Mouse (Mus musculus) cerebellum, postnatal 36 days (tissue): Measurements from ENCODE around the gene Cdk6.
"Not testable (repeated sequence)": the region's sequence is repeated elsewhere in the genome, so short reads cannot be mapped to it uniquely, and the experiment has no call there.

Experiments
- DNase-seq, 2 experiments: peaks; one replicate each; pipeline ENCODE4 v3.0.0; 2021 to 2022; ENCODE audit warnings: mixed read lengths in 2 of 2

Cdk6 gene

DNA sequence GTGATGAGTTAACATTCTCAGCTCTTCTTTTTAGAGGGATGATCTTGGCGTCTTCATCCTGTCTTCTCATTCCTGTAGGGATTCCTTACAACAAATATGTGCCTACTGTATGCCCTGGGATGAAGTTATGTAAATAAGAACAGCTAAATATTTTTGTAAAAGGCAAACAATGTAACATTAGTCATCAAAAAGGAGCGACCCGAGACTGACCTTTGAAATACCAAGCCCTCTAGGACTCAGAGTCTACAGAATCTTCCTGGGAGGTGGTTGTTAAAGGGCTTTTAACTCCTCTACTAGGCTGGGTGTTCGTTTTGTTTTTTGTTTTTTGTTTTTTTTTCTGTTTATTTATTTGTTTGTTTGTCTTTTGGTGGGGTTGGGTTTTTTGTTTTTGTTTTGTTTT lies 4.3 kb downstream of the Cdk6 start:
- DNase-seq, result not testable (repeated sequence)

DNA sequence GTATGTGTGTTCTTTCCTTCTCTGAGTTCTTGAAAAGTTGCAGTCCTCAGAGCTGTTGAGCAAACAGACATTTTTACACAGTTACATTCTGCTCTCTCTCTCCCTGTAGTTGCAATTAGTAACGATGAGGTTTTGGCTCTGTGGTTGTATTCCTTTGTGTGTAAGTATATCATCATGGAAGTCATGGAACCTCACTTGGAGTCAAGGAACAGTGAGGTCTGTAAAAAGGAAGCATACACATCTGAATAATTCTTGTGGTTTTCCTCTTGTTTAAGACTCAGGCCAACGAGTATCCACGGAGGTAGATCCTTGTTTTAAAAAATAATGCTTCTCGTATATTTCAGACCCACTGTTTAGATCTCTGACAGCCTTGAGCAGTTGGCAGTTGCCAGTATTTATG lies 8.1 kb downstream of the Cdk6 start:
- DNase-seq, result not testable (repeated sequence)

DNA sequence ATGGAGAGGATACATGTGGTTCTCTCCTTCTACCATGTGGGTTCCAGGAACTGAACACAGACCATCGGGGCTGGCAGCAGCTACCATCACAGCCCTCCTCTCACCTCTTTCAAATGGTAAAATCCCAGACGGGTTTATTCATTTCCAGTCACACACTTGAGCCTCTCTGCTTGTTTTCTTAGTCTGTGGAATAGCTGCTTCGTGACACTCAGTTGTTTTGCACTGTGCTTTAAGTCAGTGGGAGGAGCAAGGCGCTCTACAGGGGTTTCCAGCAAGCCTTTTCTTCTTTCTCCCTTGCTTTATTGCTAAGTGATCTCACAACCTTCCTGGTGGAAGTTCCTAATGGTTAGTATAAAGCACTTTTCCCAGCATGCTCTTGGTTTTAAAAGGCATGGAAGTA lies 10.6 kb downstream of the Cdk6 start:
- not testable (repeated sequence) for DNase-seq

DNA sequence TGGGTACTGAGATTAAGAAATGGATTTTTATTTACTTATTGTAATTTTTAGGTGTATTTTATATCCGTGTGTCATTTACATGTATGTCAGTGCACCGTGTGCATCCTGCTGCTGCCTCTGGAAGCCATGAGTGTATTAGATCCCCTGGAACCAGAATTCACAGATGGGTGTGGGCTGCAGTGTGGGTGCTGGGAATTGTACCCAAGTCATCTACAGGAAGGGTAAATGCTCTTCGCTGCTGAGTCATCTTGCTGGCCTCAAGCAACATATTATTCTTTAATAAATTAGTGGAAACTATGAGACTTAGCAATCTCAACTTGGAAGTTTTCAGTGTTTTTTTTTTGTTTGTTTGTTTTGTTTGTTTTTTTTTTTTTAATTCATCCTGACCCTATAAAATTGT lies 11.0 kb downstream of the Cdk6 start:
- no peak for DNase-seq

DNA sequence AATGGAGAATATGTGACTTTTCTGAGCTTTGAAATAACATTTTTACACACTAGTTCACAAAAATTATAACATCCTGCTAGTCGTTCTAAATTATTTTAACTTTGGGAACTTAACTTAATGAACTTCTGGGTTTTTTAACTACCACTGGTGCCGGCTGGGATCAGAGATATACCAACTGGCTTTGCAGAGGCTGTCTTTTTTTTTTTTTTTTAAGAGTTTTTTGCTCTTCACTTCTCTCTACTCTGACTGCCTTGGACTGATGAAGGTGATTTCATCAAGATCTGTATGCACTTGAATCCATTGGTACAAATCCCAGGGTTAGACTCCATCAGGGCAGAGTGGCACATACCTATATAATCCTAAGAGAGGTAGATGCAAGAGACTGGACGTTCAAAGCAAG lies 11.5 kb downstream of the Cdk6 start:
- DNase-seq, result no peak

DNA sequence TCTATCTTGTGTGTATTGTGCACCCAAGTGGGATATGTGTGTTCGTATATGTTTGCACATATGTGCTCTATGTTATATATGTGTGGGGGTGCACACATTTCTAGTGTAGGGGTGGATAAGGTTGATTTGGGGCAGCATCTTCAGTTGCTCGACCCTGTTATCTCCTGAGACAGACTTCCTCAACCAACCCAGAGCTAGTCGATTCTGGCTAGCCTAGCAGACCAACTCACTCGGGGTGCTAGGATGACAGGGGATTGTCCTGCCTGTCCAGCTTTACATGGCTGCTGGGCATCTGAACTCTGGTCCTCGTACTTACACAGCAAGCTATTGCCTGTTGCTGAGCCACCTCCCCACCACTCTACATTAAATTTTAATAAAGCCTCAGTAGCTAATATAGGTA lies 13.0 kb downstream of the Cdk6 start:
- no peak for DNase-seq

DNA sequence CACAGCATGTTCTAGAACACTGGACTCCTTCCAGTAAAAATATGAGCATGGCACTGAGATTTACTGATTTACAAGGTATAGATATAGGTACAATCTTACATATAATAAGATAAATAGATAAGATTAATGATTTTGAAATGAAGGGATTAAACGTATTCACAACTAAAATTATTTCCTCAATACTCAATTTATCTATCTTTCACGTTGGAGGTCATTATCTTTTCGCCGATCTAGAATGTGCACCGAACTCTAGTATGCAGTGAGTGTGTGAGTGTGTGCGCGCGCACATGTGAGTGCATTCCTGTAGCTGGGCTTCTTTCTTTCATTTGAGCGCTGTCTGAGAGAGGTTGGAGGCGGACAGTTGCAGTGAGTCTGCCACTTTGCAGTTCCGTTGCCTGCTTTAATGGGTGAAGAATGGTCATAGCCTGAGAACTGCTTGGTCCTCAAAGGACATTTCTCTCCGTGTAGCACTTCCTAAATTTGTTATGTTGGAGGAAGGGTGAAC lies 13.8 kb downstream of the Cdk6 start:
- DNase-seq, result no peak

DNA sequence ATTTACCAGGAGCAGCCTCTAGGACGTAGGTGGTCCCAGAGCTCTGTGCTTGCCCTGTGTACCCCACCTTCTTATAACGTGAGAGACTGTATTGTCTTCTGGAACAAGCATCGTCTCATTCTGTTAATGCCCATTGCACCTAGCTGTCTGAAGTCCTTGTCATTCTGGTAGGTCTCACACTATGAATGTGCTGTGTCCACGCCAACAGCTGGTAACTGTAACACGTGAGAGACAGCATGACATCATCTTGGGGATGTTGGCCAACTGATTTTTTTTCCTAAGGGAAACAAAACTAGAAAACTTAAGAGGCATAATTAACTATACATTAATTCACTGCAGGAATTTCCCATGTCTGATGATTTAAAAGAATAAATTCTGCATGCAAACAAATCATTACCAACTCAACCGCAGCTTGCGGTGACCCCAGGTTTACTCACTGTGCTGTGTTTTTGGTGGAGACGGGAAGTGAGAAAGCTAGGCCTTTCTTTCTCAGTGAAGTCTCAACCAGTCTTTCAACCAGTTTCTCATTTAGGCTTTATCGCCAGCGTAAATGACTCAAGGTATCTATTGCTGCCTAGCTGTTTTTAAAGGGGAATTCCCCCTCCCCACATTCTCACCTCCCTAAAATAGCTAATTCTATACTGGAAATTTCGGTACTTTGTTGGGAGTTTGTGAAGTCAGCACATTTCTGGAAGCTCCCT lies 14.4 kb downstream of the Cdk6 start:
- DNase-seq, result no peak

DNA sequence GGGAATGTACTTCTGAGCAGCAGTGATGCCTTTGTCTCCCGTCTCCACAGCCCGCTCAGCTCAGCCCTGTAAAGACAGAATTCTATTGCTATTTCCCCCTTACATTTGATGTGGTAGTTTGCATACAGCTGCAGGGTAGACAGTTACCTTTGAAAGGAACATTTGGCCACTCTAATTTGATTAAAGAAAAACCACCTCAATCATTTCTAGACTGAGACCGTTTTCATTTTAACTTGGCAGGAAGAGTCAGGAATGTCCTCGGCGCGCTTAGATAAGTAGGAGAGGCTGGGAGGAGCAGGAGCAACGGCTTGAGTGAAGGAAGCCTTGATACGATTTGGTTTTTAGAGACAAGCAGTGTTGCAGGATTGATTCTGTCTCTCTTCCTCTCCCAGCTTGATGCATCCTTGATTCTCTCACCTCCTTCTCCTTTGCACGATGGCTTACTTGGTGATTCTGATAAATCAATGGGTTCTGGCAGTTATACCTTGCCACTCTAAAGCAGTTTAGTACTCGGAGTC lies 15.0 kb downstream of the Cdk6 start:
- no peak for DNase-seq

DNA sequence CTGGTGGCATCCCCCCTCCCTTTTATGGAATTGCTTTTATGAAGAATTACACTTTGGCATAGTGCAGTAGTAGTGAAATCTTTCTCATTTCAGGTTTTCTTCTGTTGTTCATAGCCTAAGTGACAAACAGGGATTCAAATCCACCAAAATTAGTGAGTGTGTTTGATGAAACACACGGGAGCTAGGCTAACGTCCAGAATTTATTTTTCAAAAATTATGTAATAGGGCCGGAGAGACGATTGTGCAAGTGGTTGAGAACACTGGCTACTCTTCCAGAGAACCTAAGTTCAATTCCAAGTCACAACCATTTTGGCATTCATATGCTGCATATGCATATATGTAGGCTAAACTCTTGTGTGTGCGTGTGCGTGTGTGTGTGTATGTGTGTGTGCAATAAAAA lies 16.2 kb downstream of the Cdk6 start:
- no peak for DNase-seq

DNA sequence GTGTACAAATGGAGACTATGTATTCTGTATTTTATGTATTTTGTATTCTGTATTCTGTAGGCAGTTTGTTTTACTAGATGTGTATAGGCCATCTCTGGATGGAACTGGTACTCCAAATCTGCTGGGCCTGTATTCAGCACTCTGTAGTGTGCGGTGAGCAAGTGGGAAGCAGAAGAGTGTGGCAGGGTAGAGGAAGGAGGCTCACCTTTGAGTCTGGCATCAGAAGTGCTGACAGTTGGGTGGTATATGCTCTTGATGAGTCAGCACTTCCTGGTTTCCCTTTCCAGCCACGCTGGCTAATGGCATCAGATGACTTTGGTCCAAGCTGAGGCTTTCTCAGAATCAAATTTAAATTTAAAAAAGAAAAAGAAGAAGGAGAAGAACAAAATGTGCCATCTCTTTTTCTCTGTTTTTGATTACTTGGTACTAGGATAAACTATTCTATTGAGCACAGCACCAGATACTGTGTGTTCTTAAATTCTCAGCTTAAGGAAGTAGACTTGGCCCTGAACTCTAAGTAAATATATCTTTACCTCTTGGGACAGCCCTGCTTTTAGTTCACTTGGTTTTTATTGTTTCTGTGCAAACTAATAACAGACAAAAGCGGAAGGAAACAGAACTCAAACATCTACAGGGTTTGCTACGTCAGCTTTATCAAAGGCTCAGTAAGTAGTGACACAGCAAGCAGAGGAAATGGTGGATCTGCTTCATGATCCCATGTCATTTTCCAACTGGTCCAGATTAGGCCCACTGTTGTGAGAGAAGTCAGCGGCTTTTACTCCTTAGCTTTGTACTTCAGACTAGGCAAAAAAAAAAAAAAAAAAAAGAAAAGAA lies 17.6 kb downstream of the Cdk6 start:
- no peak for DNase-seq

DNA sequence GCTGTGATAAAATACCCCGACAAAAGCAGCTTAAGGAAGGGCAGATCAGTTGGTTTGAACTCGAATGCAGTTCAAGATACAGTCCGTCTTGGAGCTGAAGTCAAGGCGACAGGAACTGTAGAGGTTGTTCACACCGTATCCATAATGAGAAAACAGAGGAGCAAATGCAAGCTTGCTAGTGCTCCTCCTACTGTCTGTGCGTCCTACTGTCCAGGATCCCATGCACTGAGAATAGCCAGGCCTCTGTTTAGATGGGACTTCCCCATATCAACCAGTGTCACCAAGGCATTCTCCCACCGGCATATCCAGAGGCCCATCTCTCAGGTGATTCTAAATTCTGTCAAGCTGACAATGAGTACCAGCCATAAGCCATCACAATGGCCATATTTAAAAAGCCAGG lies 18.6 kb downstream of the Cdk6 start:
- DNase-seq, result no peak

DNA sequence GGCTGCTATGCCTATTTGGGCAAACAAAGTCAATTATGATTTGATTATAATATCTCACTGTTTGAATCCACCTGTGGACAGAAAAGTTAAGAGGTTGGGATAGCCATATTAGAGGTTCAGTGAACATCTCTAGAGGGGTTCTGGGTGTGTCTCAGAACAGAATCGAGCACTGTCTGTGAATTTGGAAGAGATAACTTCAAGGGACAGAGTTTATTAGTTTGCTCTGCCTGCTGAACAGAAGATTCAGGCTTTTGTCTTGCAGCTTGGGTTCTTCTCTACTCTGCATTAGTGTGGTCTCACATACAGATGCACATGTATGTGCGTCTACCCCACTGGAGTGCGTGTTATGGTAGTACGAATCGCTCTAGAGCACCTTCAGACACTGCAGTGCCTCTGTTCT lies 20.0 kb downstream of the Cdk6 start:
- DNase-seq, result no peak

DNA sequence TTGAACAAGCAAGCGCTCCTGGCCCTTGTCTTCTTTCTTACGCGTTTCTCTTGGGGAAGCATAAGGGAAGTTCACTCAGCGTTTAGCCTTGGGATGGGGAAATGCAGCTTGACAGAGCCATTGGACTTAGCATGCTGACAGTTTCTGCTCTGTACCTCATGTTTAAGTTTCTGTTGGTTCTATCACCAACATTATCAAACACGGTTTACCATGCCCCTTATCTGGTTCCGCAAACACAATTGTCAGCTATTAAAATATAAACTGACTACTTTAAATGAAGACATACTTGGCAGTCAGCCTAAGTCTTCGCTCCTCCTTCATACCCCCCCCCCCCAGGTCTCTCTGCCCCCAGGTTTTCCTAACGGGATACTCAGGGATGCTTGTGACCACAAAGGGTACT lies 20.8 kb downstream of the Cdk6 start:
- DNase-seq, result no peak

DNA sequence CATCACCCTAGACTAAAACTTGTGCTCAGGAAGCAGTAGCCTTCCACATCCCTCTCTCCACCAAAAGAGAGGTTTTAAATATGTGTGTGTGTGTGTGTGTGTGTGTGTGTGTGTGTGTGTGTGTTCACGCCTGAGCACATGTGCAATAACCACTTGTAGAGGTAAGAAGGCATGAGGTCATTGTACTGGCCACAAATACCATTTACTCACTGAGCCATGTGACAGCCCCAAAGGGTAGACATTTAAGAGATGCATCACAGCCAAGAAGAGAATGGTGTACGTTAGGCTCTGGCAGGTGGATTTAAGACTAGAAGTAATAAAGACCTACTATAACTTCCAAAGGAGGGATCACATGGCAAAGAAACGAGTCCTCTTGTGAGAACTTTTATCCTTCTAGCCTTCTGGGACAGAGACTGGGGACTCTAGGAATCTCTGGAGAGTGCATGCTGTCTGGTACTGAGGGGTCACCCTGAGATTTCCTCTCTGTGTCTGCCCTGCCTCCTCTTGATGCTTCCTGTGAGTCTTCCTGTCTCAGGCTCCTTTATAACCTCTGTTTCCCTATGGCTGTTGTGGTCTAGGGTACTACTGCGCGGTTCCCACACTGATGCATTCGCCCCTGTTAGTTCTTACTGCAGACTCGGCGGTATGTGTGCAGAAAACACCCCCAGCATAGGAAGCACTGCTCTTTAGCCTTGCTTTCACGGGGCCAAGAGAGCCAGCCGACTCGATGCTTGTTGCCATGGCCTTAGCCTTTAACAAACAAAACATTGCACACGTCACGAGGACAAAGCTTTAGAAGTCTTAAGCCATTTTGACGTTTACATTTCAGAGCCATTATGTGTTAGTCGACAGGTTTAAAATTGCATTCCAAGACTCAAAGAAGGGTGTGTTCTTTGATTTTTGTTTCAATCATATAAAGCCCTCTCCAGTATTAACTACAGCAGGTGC lies 22.0 kb downstream of the Cdk6 start:
- DNase-seq, result no peak

DNA sequence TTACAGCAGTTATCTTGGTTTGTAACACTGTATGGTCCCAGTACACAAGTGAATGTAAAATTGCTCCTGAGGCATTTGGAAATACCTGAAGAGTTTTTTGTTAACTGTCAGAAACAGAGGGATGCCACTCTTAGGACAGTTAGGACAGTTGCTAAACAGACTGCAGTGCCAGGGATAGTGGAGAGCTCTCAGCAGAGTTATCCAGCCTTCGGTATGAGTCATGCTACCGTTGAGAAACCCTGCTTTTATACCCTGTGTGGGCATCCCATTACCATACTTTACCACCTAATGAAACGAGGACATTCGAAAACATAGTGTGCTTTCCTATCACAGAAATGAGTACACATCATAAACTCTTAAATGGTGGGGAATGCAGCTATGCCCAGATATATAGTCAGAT lies 25.8 kb downstream of the Cdk6 start:
- no peak for DNase-seq

DNA sequence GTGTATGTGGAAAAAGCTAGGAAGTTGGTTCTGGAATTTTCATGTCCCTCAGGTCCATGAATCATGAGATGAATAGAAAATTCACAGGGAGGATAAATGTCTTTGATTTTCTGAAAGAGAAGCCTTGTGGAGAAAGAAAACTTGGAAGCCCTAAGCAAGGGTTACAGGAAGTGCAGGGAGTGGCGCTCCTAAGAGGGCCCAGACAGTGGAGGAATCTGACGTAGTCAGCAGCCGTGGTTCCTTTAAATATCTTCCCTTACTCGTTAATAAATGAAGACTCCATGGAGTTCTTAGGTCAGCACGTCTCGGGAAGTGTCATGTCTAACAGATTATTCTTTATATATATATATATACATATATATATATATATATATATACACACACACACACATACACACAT lies 28.0 kb downstream of the Cdk6 start:
- no peak for DNase-seq

DNA sequence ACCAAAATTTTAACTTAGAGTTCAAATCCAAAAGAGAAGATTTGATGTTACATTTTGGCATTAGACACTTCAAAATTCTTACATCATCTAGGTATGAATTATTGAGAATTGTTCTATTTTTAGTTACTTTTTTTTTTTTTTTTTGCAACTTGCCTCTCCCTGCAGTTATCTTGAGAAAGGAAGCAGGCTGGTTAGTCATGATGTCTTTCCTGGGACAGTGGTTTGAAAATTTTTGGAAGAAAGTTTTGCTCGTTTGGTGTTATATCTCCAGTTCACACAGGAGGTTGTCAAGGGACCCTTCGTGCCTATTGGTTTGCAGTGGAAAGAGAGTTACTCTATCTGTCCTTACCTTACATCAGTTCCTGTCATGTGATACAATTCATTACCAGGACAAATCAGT lies 29.9 kb downstream of the Cdk6 start:
- DNase-seq, result no peak

DNA sequence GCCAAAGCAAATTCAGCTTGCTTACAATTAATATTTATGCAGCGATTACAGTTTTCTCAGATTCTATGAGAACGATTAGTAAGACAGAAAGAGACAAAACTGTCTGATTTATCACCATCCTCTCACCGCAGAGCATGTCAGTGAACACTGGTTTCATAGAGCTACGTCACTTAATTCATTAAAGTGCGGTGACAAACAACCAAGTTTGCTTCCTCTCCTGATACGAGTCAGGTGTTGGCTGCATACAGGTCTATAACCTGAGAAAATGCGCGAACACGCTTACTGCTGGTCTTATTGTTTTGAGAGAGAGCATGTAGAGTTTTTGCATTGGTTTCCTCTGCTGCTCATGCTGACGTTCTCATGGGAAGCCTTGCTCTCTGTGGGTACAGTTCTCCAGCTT lies 31.9 kb downstream of the Cdk6 start:
- no peak for DNase-seq

DNA sequence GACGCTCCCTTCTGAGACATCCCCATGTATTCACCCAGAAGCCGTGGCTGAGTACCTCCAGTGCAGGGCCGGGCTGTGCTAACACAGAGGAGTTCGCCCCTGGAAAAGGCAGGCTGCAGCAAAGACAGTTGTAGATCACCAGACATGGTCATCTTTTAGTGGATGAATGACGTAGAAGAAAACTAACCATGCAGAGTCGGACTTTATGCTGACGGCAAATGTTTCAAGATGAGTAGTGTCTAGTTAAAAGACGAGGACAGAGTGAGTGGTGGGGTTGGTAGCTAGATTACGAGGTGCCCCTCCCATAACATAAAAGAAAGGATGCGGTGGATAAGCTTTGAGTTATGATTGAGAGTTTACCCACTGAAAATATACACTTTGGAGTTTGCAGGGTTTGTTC lies 33.5 kb downstream of the Cdk6 start:
- no peak for DNase-seq

DNA sequence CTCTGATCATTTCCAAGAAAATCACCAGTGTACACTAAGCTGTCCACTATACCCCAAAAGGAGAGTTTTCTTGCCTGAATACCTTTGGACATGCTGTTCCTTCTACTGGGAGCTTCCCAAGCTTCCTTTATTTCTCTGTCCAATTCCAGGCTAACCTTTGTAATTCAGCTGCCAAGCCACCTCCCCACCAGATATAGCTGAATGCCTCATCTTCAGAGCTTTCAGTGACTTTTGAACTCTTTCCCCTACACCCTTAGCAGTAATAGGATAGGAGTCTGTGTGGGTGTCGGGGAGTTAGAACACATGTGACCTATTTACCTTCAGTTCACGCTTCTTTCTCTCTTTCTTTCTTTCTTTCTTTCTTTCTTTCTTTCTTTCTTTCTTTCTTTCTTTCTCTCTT lies 34.9 kb downstream of the Cdk6 start:
- no peak for DNase-seq

DNA sequence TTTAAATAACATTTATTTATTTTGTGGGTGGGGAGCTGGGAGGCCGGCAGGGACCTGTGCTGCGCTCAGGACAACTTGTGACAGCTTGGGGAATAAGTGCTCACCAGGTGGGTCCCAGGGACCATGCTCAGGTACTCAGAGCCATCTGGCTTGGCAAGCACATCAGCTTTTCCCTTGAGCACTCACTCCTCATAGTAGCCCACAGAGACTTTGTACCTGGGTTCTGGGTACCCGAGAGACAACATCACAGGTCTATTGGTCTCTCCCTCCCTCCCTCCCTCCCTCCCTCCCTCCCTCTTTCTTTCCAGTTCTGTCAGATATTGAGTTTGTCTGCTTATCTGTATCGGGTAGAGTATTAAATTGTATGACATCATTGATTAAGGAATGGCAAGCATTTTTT lies 38.0 kb downstream of the Cdk6 start:
- no peak for DNase-seq

DNA sequence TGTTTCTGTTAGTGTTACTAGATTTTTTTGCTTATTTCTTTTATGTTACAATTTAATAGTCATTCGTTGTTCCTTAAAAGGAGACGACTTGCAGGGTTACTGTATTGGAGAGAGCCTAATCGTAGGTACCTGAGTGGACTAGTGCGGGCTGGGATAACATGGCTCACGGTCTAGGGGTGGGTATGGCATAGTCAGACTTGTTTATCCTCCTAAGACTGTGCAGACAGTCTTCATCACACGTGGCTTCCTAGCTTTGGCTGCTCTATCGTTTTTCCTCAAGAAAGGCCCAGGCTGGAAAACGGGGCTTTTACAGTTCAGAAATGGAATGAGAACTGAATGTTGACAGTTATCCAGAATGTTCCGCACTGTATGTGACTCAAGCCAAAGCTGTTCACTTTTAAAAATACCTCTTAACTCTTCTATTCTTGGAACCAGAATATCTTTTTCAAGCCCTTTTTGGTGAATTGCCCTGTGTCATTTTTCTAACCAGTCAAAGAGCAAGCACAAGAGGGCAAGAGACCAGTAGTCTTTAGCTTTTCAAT lies 39.5 kb downstream of the Cdk6 start:
- DNase-seq, result no peak
